ENCODE assay signal across 7 mouse cellular contexts in the genomic region with DNA sequence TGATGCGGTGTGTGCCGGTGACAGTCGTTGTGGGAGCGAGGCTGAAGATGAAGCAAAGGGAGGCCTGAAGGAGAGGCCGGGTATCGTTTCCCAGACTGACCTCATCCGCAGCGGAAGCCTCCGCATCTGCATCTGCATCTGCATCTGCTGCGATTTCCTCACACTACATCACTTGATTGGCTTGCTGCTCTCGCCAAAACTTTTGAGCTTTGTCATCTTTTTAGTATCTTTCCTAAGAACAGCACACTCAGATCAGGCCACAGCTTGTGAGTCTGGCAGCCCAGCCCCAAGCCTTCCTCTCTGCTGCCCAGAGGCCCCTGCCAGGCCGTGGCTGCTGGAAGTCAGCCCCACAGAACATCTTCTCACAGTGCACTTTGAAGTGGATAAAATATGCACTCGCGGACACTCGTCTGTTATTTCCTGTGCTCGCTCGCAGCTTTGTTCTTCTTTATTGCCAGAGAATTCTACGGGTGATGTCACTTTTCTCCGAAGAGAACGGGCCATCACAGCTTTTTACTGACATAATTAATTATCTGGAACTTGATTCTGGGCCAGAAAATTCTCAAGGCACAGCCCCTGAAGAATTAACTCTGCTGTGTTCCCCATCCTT.
A peak's percentile ranks its signal among the peaks of the same experiment; 100 is the strongest.
DNase-seq lines count a peak whose midpoint lies in the region; ATAC-seq lines count a peak whose summit lies in the region.

No protein-coding gene starts in this region.

- DNase-seq in adrenal gland, postnatal 14 days, result peak; percentile 69
- peak; percentile 46 for DNase-seq in embryo, embryonic 11 days
- DNase-seq in neural tube, embryonic 10.5 days (ENCODE audit: extremely low spot score, low spot score), result peak; percentile 41
- no peak for DNase-seq in right cerebral cortex, postnatal 25 days
- DNase-seq in c-Kit-positive CD71-positive TER-119-positive erythroid progenitor cells, embryonic 14.5 days (ENCODE audit: low spot score), result no peak

- H3K27ac ChIP-seq in heart, embryonic 11.5 days (ENCODE audit: low read depth, low read length), result peak overlapping the region; percentile 35; the same call in 1 of the 2 replicates
- H3K27ac ChIP-seq in kidney, embryonic 16.5 days (ENCODE audit: low read length), result peak overlapping the region; percentile 53

- H3K9ac ChIP-seq in heart, embryonic 11.5 days (ENCODE audit: low read depth, low read length), result no peak overlapping the region
- H3K9ac ChIP-seq in kidney, embryonic 16.5 days (replicated peaks; ENCODE audit: low read length), result peak overlapping the region; percentile 33; the same call in 1 of the 2 replicates

- whole genome bisulfite sequencing in heart, embryonic 11.5 days (ENCODE audit: insufficient replicate concordance), result 61% methylated on average over 20 of the region's 20 CpGs
- WGBS in kidney, embryonic 16.5 days, result 26% methylated on average over 20 of the region's 20 CpGs

- H3K4me2 ChIP-seq in heart, embryonic 11.5 days, result peak overlapping the region; percentile 10; the same call in 1 of the 2 replicates
- H3K4me2 ChIP-seq in kidney, embryonic 16.5 days (replicated peaks; ENCODE audit: low read depth, low read length), result peak overlapping the region; percentile 43

- peaks cover 11% of the 10 kb centered on the region; the same call in 1 of the 2 replicates for H3K4me1 ChIP-seq in heart, embryonic 11.5 days (ENCODE audit: control insufficient read depth, insufficient read depth, low read length)
- peaks cover 9% of the 10 kb centered on the region; the same call in 1 of the 2 replicates for H3K4me1 ChIP-seq in kidney, embryonic 16.5 days (ENCODE audit: insufficient read depth, low read length)

- no peak for ATAC-seq in heart, embryonic 11.5 days (replicated peaks; ENCODE audit: insufficient number of reproducible peaks, low FRiP score, low TSS enrichment)
- ATAC-seq in kidney, embryonic 16.5 days (ENCODE audit: low FRiP score, low TSS enrichment), result peak; percentile 83

- H3K36me3 ChIP-seq in heart, embryonic 11.5 days (ENCODE audit: control insufficient read depth, insufficient read depth, low read length), result no peaks in the 10 kb centered on the region
- no peaks in the 10 kb centered on the region for H3K36me3 ChIP-seq in kidney, embryonic 16.5 days (ENCODE audit: insufficient read depth, low read length)

- no peaks in the 10 kb centered on the region for H3K27me3 ChIP-seq in heart, embryonic 11.5 days (ENCODE audit: control insufficient read depth, insufficient read depth, low read length)
- H3K27me3 ChIP-seq in kidney, embryonic 16.5 days (ENCODE audit: insufficient read depth, low read length), result no peaks in the 10 kb centered on the region

- H3K4me3 ChIP-seq in heart, embryonic 11.5 days (ENCODE audit: low read depth, low read length), result no peak overlapping the region
- peak overlapping the region; percentile 12; the same call in 1 of the 2 replicates for H3K4me3 ChIP-seq in kidney, embryonic 16.5 days (ENCODE audit: low read length)

- no peaks in the 10 kb centered on the region for H3K9me3 ChIP-seq in heart, embryonic 11.5 days (replicated peaks; ENCODE audit: control insufficient read depth, low read length)
- H3K9me3 ChIP-seq in kidney, embryonic 16.5 days (ENCODE audit: low read length), result no peaks in the 10 kb centered on the region

Comparison
In these comparisons a context has a peak if more than half of its experiments do, and no peak if none do; other contexts are left out.
1. DNase-seq: peak in adrenal gland, postnatal 14 days (single experiment), embryo, embryonic 11 days (single experiment) and neural tube, embryonic 10.5 days (single experiment); none in right cerebral cortex, postnatal 25 days (single experiment) and c-Kit-positive CD71-positive TER-119-positive erythroid progenitor cells, embryonic 14.5 days (single experiment).